Mouse (Mus musculus) CH12.LX (cell line): ENCODE results near the gene Vmn2r105. TPM values are rescaled to one million over a fixed set of nuclear protein-coding genes. Genes with fewer than 3 reads are reported as not detected.

ENCODE experiments used
- DNase-seq: peaks from one replicate; pipeline ENCODE4 v3.0.0-alpha.2; 2013; ENCODE audit errors: extremely low read depth
- H3K27ac ChIP-seq: 2 replicates; pipeline ENCODE4 v1.5.1; 2012; ENCODE audit warnings: low read depth, mild to moderate bottlenecking, control low read depth, moderate library complexity; ENCODE audit not compliant: insufficient read depth
- H3K27me3 ChIP-seq: replicated peaks from 2 replicates; pipeline ENCODE3; 2012; ENCODE audit warnings: inconsistent platforms
- H3K36me3 ChIP-seq, 2 experiments: replicated peaks in 1 of 2; 2 replicates each; pipeline versions ENCODE3 to v1.6.1; 2012; ENCODE audit warnings: inconsistent platforms in 1 of 2, low read length in 1 of 2, mild to moderate bottlenecking in 1 of 2, mixed read lengths in 1 of 2, moderate library complexity in 1 of 2; ENCODE audit not compliant: control insufficient read depth in 1 of 2, insufficient read depth in 1 of 2
- H3K4me1 ChIP-seq, 2 experiments: 2 replicates each; pipeline ENCODE4 v1.6.1; 2012; ENCODE audit warnings: inconsistent platforms in 1 of 2, moderate library complexity in 1 of 2; ENCODE audit not compliant: insufficient read depth in 2 of 2, control insufficient read depth in 1 of 2
- H3K4me2 ChIP-seq: 2 replicates; pipeline ENCODE4 v1.6.1; 2012; ENCODE audit warnings: low read depth, mild to moderate bottlenecking, control low read depth; ENCODE audit not compliant: poor library complexity, insufficient read depth, severe bottlenecking
- H3K4me3 ChIP-seq, 3 experiments: fragments of 150-350 bp in 1 of 3; sonication (generic) in 1 of 3; replicated peaks in 1 of 3; 2 replicates each; pipeline versions ENCODE3 to v1.5.1; 2011 to 2012; ENCODE audit warnings: low read depth in 2 of 3, low read length in 2 of 3, mild to moderate bottlenecking in 2 of 3, moderate library complexity in 2 of 3, control low read depth in 1 of 3, improper control_type of control experiment in 1 of 3, inconsistent platforms in 1 of 3, mixed read lengths in 1 of 3; ENCODE audit not compliant: poor library complexity in 1 of 3
- H3K79me2 ChIP-seq: replicated peaks from 2 replicates; pipeline ENCODE4 v1.6.1; 2012; ENCODE audit warnings: mild to moderate bottlenecking, moderate library complexity; ENCODE audit not compliant: control insufficient read depth, poor library complexity, insufficient read depth, severe bottlenecking; ENCODE audit errors: extremely low read depth
- H3K9ac ChIP-seq: 2 replicates; pipeline ENCODE4 v1.6.1; 2012; ENCODE audit warnings: low read depth, mild to moderate bottlenecking, control low read depth, moderate library complexity; ENCODE audit not compliant: insufficient read depth
- H3K9me3 ChIP-seq: replicated peaks from 2 replicates; pipeline ENCODE3; 2012; ENCODE audit warnings: low read length, inconsistent platforms, mixed read lengths
- CHD1 ChIP-seq: IDR thresholded peaks from 2 replicates; pipeline ENCODE4 v1.6.1; 2012; ENCODE audit warnings: low read depth, low read length, improper control_type of control experiment, inconsistent platforms
- CTCF ChIP-seq, 2 experiments: IDR thresholded peaks in 1 of 2; conservative IDR thresholded peaks in 1 of 2; 2 replicates each; pipeline ENCODE4 v1.5.1; 2011 to 2012; ENCODE audit warnings: low read depth in 2 of 2, low read length in 2 of 2, improper control_type of control experiment in 1 of 2, inconsistent platforms in 1 of 2, mild to moderate bottlenecking in 1 of 2, moderate library complexity in 1 of 2
- ELF1 ChIP-seq: IDR thresholded peaks from 2 replicates; pipeline ENCODE4 v1.6.1; 2014; ENCODE audit warnings: low read depth, mild to moderate bottlenecking, inconsistent platforms, low read length, improper control_type of control experiment
- HCFC1 ChIP-seq: IDR thresholded peaks from 2 replicates; pipeline ENCODE4 v1.6.1; 2012; ENCODE audit warnings: low read depth, mild to moderate bottlenecking, inconsistent platforms, low read length, improper control_type of control experiment
- JUN ChIP-seq: IDR thresholded peaks from 2 replicates; pipeline ENCODE4 v1.6.1; 2011; ENCODE audit warnings: low read depth, mild to moderate bottlenecking, low read length, improper control_type of control experiment, moderate library complexity; ENCODE audit not compliant: insufficient read depth
- JUND ChIP-seq: conservative IDR thresholded peaks from 2 replicates; pipeline ENCODE4 v1.6.1; 2011; ENCODE audit warnings: low read depth, low read length, improper control_type of control experiment
- KAT2A ChIP-seq: IDR thresholded peaks from 2 replicates; pipeline ENCODE4 v1.6.1; 2012; ENCODE audit warnings: low read length, improper control_type of control experiment, inconsistent platforms; ENCODE audit not compliant: insufficient replicate concordance
- MAFK ChIP-seq: IDR thresholded peaks from 2 replicates; pipeline ENCODE4 v1.6.1; 2011; ENCODE audit warnings: low read length, improper control_type of control experiment; ENCODE audit not compliant: insufficient replicate concordance
- MAZ ChIP-seq: IDR thresholded peaks from 2 replicates; pipeline ENCODE4 v1.6.1; 2012; ENCODE audit warnings: low read depth, mild to moderate bottlenecking, inconsistent platforms, low read length, improper control_type of control experiment, moderate library complexity
- NRF1 ChIP-seq: IDR thresholded peaks from 2 replicates; pipeline ENCODE4 v1.6.1; 2014; ENCODE audit warnings: low read depth, mild to moderate bottlenecking, inconsistent platforms, low read length, improper control_type of control experiment, moderate library complexity
- POLR2A ChIP-seq: IDR thresholded peaks from 2 replicates; pipeline ENCODE4 v1.6.1; 2011; ENCODE audit warnings: low read depth, mild to moderate bottlenecking, improper control_type of control experiment, low read length
- POLR2AphosphoS2 ChIP-seq: IDR thresholded peaks from 2 replicates; pipeline ENCODE4 v1.6.1; 2011; ENCODE audit warnings: low read depth, low read length, improper control_type of control experiment
- RAD21 ChIP-seq: IDR thresholded peaks from 2 replicates; pipeline ENCODE4 v1.6.1; 2011; ENCODE audit warnings: low read depth, mild to moderate bottlenecking, low read length, improper control_type of control experiment, moderate library complexity
- RCOR1 ChIP-seq: conservative IDR thresholded peaks from 2 replicates; pipeline ENCODE4 v1.6.1; 2012; ENCODE audit warnings: low read depth, mild to moderate bottlenecking, inconsistent platforms, low read length, improper control_type of control experiment
- SMC3 ChIP-seq: IDR thresholded peaks from 2 replicates; pipeline ENCODE4 v1.6.1; 2011; ENCODE audit warnings: low read depth, low read length, improper control_type of control experiment
- TBP ChIP-seq: conservative IDR thresholded peaks from 2 replicates; pipeline ENCODE4 v1.6.1; 2011; ENCODE audit warnings: low read depth, low read length, improper control_type of control experiment
- UBTF ChIP-seq: IDR thresholded peaks from 2 replicates; pipeline ENCODE4 v1.6.1; 2012; ENCODE audit warnings: low read depth, mild to moderate bottlenecking, inconsistent platforms, low read length, improper control_type of control experiment, moderate library complexity
- USF1 ChIP-seq: IDR thresholded peaks from 2 replicates; pipeline ENCODE4 v1.6.1; 2014; ENCODE audit warnings: low read depth, mild to moderate bottlenecking, inconsistent platforms, low read length, improper control_type of control experiment
- ZC3H11A ChIP-seq: IDR thresholded peaks from 2 replicates; pipeline ENCODE4 v1.6.1; 2012; ENCODE audit warnings: low read depth, mild to moderate bottlenecking, inconsistent platforms, low read length, improper control_type of control experiment
- ZKSCAN1 ChIP-seq: IDR thresholded peaks from 2 replicates; pipeline ENCODE4 v1.6.1; 2012; ENCODE audit warnings: low read depth, inconsistent platforms, low read length, improper control_type of control experiment, borderline replicate concordance
- dilution Hi-C: fragments of 300-500 bp; cut with MboI; formaldehyde crosslinking; loops from 2 replicates; pipeline ENCODE4 v1.14.3; 2020; ENCODE audit warnings: low sequenced_read_pairs; ENCODE audit not compliant: extremely low pct_unique_long_range_greater_than_20kb, extremely low pct_ligation_motif_present
- in situ Hi-C: fragments of 300-500 bp; cut with MboI; formaldehyde crosslinking; loops from 3 replicates; pipeline ENCODE4 v1.14.3; 2019; ENCODE audit warnings: low sequenced_read_pairs, low pct_ligation_motif_present, low pct_unique_long_range_greater_than_20kb, mixed read lengths
- polyA plus RNA-seq: library from polyadenylated mRNA; unstranded; fragments of >175 nt; gene quantifications from 2 replicates; pipeline ENCODE4 v1.2.1, GENCODE M21; 2012; ENCODE audit warnings: low read depth; ENCODE audit not compliant: insufficient read length
- total RNA-seq, 2 experiments: library from RNA; depleted of rRNA; stranded (reverse); fragments of 300-350 nt in 1 of 2; fragments of >200 nt in 1 of 2; gene quantifications; 2 replicates each; pipeline ENCODE4 v1.2.3; 2012 to 2014

The Vmn2r105 gene
- total RNA-seq (2012; rRNA removed) (not detected in 2 replicates), total RNA-seq (2014; rRNA removed) (not detected in 2 replicates), polyA plus RNA-seq (not detected in 2 replicates)

GRCm38 (mm10) chr17:20234952-20235351, at the start of gene Vmn2r105:
Gene Vmn2r105 (minus strand): TSS chr17:20235052.
- H3K9me3 ChIP-seq, result no peaks in the 10 kb centered on the region
- no peaks in the 10 kb centered on the region for H3K79me2 ChIP-seq
- no peak within 1 kb of the TSS for H3K4me2 ChIP-seq
- dilution Hi-C loops, result no loop called here
- DNase-seq, result no peak
- H3K36me3 ChIP-seq, result no peaks in the 10 kb centered on the region
- H3K27ac ChIP-seq, result no peak within 1 kb of the TSS
- H3K9ac ChIP-seq, result no peak within 1 kb of the TSS
- no peaks in the 10 kb centered on the region for H3K27me3 ChIP-seq
- H3K4me3 ChIP-seq, result no peak within 1 kb of the TSS
- in situ Hi-C loops, result no loop called here
- TF ChIP-seq MAZ, result no peak
- no peak for TF ChIP-seq SMC3
- no peak for TF ChIP-seq ZC3H11A
- TF ChIP-seq JUND, result no peak
- no peak for TF ChIP-seq KAT2A
- no peak for TF ChIP-seq UBTF
- TF ChIP-seq USF1, result no peak
- TF ChIP-seq NRF1, result no peak
- no peak for TF ChIP-seq POLR2A
- TF ChIP-seq, all 38 proteins: peak for 0
- H3K4me1 ChIP-seq, result no peaks in the 10 kb centered on the region

DNA sequence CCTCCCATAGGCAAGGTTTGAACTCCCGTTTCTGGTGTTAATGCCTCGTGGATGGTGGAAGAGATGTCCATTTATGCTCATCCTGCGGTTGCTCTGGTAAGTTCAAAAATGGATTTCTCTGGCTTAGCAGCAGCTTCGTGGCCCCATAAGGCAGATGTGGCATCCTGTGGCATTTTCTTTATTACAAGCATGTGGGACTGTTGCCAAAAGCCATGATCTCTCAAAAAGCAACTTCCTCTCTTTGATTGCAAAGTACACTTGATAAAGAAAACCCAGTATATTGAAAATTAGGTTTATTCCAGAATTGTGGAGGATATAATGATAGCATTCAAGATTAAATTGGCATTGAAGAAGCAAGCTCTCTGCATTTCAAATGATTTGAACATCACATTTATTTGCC, 20.7 kb upstream of the Vmn2r105 start:
- dilution Hi-C loops (no loop called here), in situ Hi-C loops (no loop called here)
- Histone ChIP-seq H3K9me3 (no peaks in the 10 kb centered on the region), H3K4me2 (no peak overlapping the region), H3K9ac (no peak overlapping the region), H3K4me3 (no peak overlapping the region), H3K79me2 (no peaks in the 10 kb centered on the region), H3K36me3 (no peaks in the 10 kb centered on the region), H3K27me3 (no peaks in the 10 kb centered on the region), H3K27ac (no peak overlapping the region), H3K4me1 (no peaks in the 10 kb centered on the region)
- no peak for DNase-seq
- no peak for TF ChIP-seq RAD21
- TF ChIP-seq USF1, result no peak
- TF ChIP-seq POLR2AphosphoS2, result no peak
- no peak for TF ChIP-seq HCFC1
- no peak for TF ChIP-seq TBP
- no peak for TF ChIP-seq ELF1
- no peak for TF ChIP-seq CTCF (conservative IDR thresholded peaks at IDR 0.05 in 1 of 2, IDR thresholded peaks at IDR 0.05 in 1 of 2; ENCODE audit: low read depth in 2 of 2, low read length in 2 of 2)
- no peak for TF ChIP-seq RCOR1
- no peak for TF ChIP-seq KAT2A
- no peak for TF ChIP-seq JUN
- TF ChIP-seq CHD1, result no peak
- TF ChIP-seq MAFK, result no peak
- TF ChIP-seq ZKSCAN1, result no peak
